Mouse (Mus musculus): ENCODE data around the gene Actr2. TPM values are rescaled to one million over a fixed set of nuclear protein-coding genes. Genes with fewer than 3 reads are reported as not detected.

Gene Actr2
- polyA plus RNA-seq, 1 experiment: 130 TPM

- no peak for TF ChIP-seq CTCF (IDR thresholded peaks at IDR 0.05; ENCODE audit: extremely low read depth, insufficient read depth, low read length)
- TF ChIP-seq POLR2A (IDR thresholded peaks at IDR 0.05; ENCODE audit: extremely low read depth, insufficient read depth, low read length): no peak
- no peak overlapping the region for H3K4me3 ChIP-seq (ENCODE audit: insufficient read depth, low read length)
- H3K4me1 ChIP-seq (ENCODE audit: control insufficient read depth, insufficient read depth, low read length): no peaks in the 10 kb centered on the region
- H3K27ac ChIP-seq (ENCODE audit: insufficient read depth, low read length): no peak overlapping the region
These were observed 85.0 kb downstream of the Actr2 start for GRCm38 (mm10) chr11:20027719-20028118.

- Histone ChIP-seq H3K4me1 (ENCODE audit: control insufficient read depth, insufficient read depth, low read length) (no peaks in the 10 kb centered on the region), H3K4me3 (ENCODE audit: insufficient read depth, low read length) (no peak overlapping the region), H3K27ac (ENCODE audit: insufficient read depth, low read length) (no peak overlapping the region)
- TF ChIP-seq POLR2A (IDR thresholded peaks at IDR 0.05; ENCODE audit: extremely low read depth, insufficient read depth, low read length) (no peak), CTCF (IDR thresholded peaks at IDR 0.05; ENCODE audit: extremely low read depth, insufficient read depth, low read length) (no peak)
These were observed 86.8 kb downstream of the Actr2 start for GRCm38 (mm10) chr11:20025899-20026298.

- H3K4me3 ChIP-seq (ENCODE audit: insufficient read depth, low read length): no peak overlapping the region
- TF ChIP-seq CTCF (IDR thresholded peaks at IDR 0.05; ENCODE audit: extremely low read depth, insufficient read depth, low read length) (no peak), POLR2A (IDR thresholded peaks at IDR 0.05; ENCODE audit: extremely low read depth, insufficient read depth, low read length) (no peak)
- no peak overlapping the region for H3K27ac ChIP-seq (ENCODE audit: insufficient read depth, low read length)
These were observed 89.7 kb downstream of the Actr2 start for GRCm38 (mm10) chr11:20022911-20023482.

GRCm38 (mm10) chr11:20022462-20022861 is 90.3 kb downstream of the Actr2 start:
- no peak overlapping the region for H3K4me3 ChIP-seq (ENCODE audit: insufficient read depth, low read length)
- TF ChIP-seq POLR2A (IDR thresholded peaks at IDR 0.05; ENCODE audit: extremely low read depth, insufficient read depth, low read length) (no peak), CTCF (IDR thresholded peaks at IDR 0.05; ENCODE audit: extremely low read depth, insufficient read depth, low read length) (no peak)
- no peaks in the 10 kb centered on the region for H3K4me1 ChIP-seq (ENCODE audit: control insufficient read depth, insufficient read depth, low read length)
- no peak overlapping the region for H3K27ac ChIP-seq (ENCODE audit: insufficient read depth, low read length)

More at GRCm38 (mm10) chr11:20022911-20023482, 89.7 kb downstream of the Actr2 start:
- H3K4me1 ChIP-seq (ENCODE audit: control insufficient read depth, insufficient read depth, low read length): no peaks in the 10 kb centered on the region

- H3K4me1 ChIP-seq (ENCODE audit: control insufficient read depth, insufficient read depth, low read length): no peaks in the 10 kb centered on the region
- no peak for TF ChIP-seq CTCF (IDR thresholded peaks at IDR 0.05; ENCODE audit: extremely low read depth, insufficient read depth, low read length)
- TF ChIP-seq POLR2A (IDR thresholded peaks at IDR 0.05; ENCODE audit: extremely low read depth, insufficient read depth, low read length): no peak
- H3K27ac ChIP-seq (ENCODE audit: insufficient read depth, low read length): no peak overlapping the region
- H3K4me3 ChIP-seq (ENCODE audit: insufficient read depth, low read length): no peak overlapping the region
These were observed 92.0 kb downstream of the Actr2 start for GRCm38 (mm10) chr11:20020720-20021119.

- Histone ChIP-seq H3K4me1 (ENCODE audit: control insufficient read depth, insufficient read depth, low read length) (no peaks in the 10 kb centered on the region), H3K27ac (ENCODE audit: insufficient read depth, low read length) (no peak overlapping the region), H3K4me3 (ENCODE audit: insufficient read depth, low read length) (no peak overlapping the region)
- TF ChIP-seq CTCF (IDR thresholded peaks at IDR 0.05; ENCODE audit: extremely low read depth, insufficient read depth, low read length) (no peak), POLR2A (IDR thresholded peaks at IDR 0.05; ENCODE audit: extremely low read depth, insufficient read depth, low read length) (no peak)
These were observed 93.8 kb downstream of the Actr2 start for GRCm38 (mm10) chr11:20018905-20019304.

GRCm38 (mm10) chr11:20017937-20018336 is 94.8 kb downstream of the Actr2 start:
- H3K4me1 ChIP-seq (ENCODE audit: control insufficient read depth, insufficient read depth, low read length): no peaks in the 10 kb centered on the region
- H3K4me3 ChIP-seq (ENCODE audit: insufficient read depth, low read length): no peak overlapping the region
- no peak for TF ChIP-seq POLR2A (IDR thresholded peaks at IDR 0.05; ENCODE audit: extremely low read depth, insufficient read depth, low read length)
- TF ChIP-seq CTCF (IDR thresholded peaks at IDR 0.05; ENCODE audit: extremely low read depth, insufficient read depth, low read length): no peak
- H3K27ac ChIP-seq (ENCODE audit: insufficient read depth, low read length): no peak overlapping the region

- TF ChIP-seq CTCF (IDR thresholded peaks at IDR 0.05; ENCODE audit: extremely low read depth, insufficient read depth, low read length) (no peak), POLR2A (IDR thresholded peaks at IDR 0.05; ENCODE audit: extremely low read depth, insufficient read depth, low read length) (no peak)
- peaks cover 3% of the 10 kb centered on the region; the same call in 1 of the 2 replicates for H3K4me1 ChIP-seq (ENCODE audit: control insufficient read depth, insufficient read depth, low read length)
These were observed 99.3 kb downstream of the Actr2 start for GRCm38 (mm10) chr11:20013366-20013765.

More at GRCm38 (mm10) chr11:20013366-20013765, 99.3 kb downstream of the Actr2 start:
- Histone ChIP-seq H3K4me3 (ENCODE audit: insufficient read depth, low read length) (no peak overlapping the region), H3K27ac (ENCODE audit: insufficient read depth, low read length) (no peak overlapping the region)

Other genes starting within 250 kb of the Actr2 start
- gene Spred2, start 188.5 kb downstream of the Actr2 start, polyA plus RNA-seq (2012; rRNA removed): 42.0 and 43.0 TPM in 2 replicates
- gene Rab1a, start 88.5 kb upstream of the Actr2 start, polyA plus RNA-seq (2012; rRNA removed): 189 and 195 TPM in 2 replicates
- 17.3 and 17.8 TPM in 2 replicates for gene Cep68, start 136.5 kb upstream of the Actr2 start, polyA plus RNA-seq (2012; rRNA removed)
- gene Slc1a4, start 219.8 kb upstream of the Actr2 start, polyA plus RNA-seq (2012; rRNA removed): 22.3 and 22.4 TPM in 2 replicates

All from cortical plate, adult 2 months (tissue).